Mouse (Mus musculus): ENCODE data around the gene Mgat5b.
A peak's percentile ranks its signal among the peaks of the same experiment; 100 is the strongest.

Gene Mgat5b

GRCm38 (mm10) chr11:116982543-116982942 is 63.9 kb downstream of the Mgat5b start:
- no peak for DNase-seq

- no peak for DNase-seq
Measured at GRCm38 (mm10) chr11:116985504-116986385, 67.1 kb downstream of the Mgat5b start.

GRCm38 (mm10) chr11:116988131-116988530 is 69.5 kb downstream of the Mgat5b start:
- no peak for DNase-seq

- no peak for DNase-seq
Measured at GRCm38 (mm10) chr11:116990231-116990630, 71.6 kb downstream of the Mgat5b start.

- no peak for DNase-seq
Measured at GRCm38 (mm10) chr11:116991410-116991809, 72.7 kb downstream of the Mgat5b start.

GRCm38 (mm10) chr11:116991964-116992363 is 73.3 kb downstream of the Mgat5b start:
- DNase-seq, result no peak

- DNase-seq, result peak; percentile 61
Measured at GRCm38 (mm10) chr11:116994095-116994582, 75.5 kb downstream of the Mgat5b start.

- DNase-seq, result no peak
Measured at GRCm38 (mm10) chr11:116996976-116997375, 78.3 kb downstream of the Mgat5b start.

GRCm38 (mm10) chr11:116998935-116999334 is 80.3 kb downstream of the Mgat5b start:
- DNase-seq, result peak; percentile 45

- no peak for DNase-seq
Measured at GRCm38 (mm10) chr11:117000219-117000618, 81.6 kb downstream of the Mgat5b start.

- DNase-seq, result no peak
Measured at GRCm38 (mm10) chr11:117001789-117002188, 83.1 kb downstream of the Mgat5b start.

GRCm38 (mm10) chr11:117003503-117003902 is 84.8 kb downstream of the Mgat5b start:
- DNase-seq, result no peak

- peak; percentile 41 for DNase-seq
Measured at GRCm38 (mm10) chr11:117004277-117004676, 85.6 kb downstream of the Mgat5b start.

GRCm38 (mm10) chr11:117017462-117017861 is 98.8 kb downstream of the Mgat5b start:
- DNase-seq, result no peak

- peak; percentile 86 for DNase-seq
Measured at GRCm38 (mm10) chr11:117018410-117018809, 99.7 kb downstream of the Mgat5b start.

GRCm38 (mm10) chr11:117021026-117021425 is 102.4 kb downstream of the Mgat5b start:
- DNase-seq, result no peak

GRCm38 (mm10) chr11:117023537-117023936 is 104.9 kb downstream of the Mgat5b start:
- DNase-seq, result no peak

- DNase-seq, result peak; percentile 58
Measured at GRCm38 (mm10) chr11:117027681-117028080, 109.0 kb downstream of the Mgat5b start.

- no peak for DNase-seq
Measured at GRCm38 (mm10) chr11:117028861-117029568, 110.4 kb downstream of the Mgat5b start.

- DNase-seq, result no peak
Measured at GRCm38 (mm10) chr11:117029569-117029955, 110.9 kb downstream of the Mgat5b start.

- no peak for DNase-seq
Measured at GRCm38 (mm10) chr11:117030018-117030417, 111.4 kb downstream of the Mgat5b start.

- peak; percentile 47 for DNase-seq
Measured at GRCm38 (mm10) chr11:117030471-117031101, 111.9 kb downstream of the Mgat5b start.

GRCm38 (mm10) chr11:117031249-117031648 is 112.6 kb downstream of the Mgat5b start:
- no peak for DNase-seq

Measured in thymus, postnatal 4 days (tissue).